Mouse (Mus musculus) megakaryocyte, embryonic 14.5 days (primary cell): ENCODE results near the gene Telo2. TPM values are rescaled to one million over a fixed set of nuclear protein-coding genes. Genes with fewer than 3 reads are reported as not detected.
"Not testable (repeated sequence)": the region's sequence is repeated elsewhere in the genome, so short reads cannot be mapped to it uniquely, and the experiment has no call there.

Experiments used
- H3K27me3 ChIP-seq: replicated peaks from 2 replicates; pipeline ENCODE3; 2012; ENCODE audit warnings: inconsistent platforms
- H3K36me3 ChIP-seq: replicated peaks from 2 replicates; pipeline ENCODE3; 2012; ENCODE audit warnings: low read length, inconsistent platforms, mixed read lengths
- H3K4me1 ChIP-seq: 2 replicates; pipeline ENCODE4 v1.6.1; 2012; ENCODE audit warnings: inconsistent platforms
- H3K4me3 ChIP-seq: replicated peaks from 2 replicates; pipeline ENCODE3; 2012; ENCODE audit warnings: moderate library complexity, mild to moderate bottlenecking, inconsistent platforms
- H3K9me3 ChIP-seq: 2 replicates; pipeline ENCODE4 v1.6.1; 2012; ENCODE audit warnings: inconsistent platforms
- FLI1 ChIP-seq: IDR thresholded peaks from 2 replicates; pipeline ENCODE4 v1.6.1; 2012; ENCODE audit warnings: low read length, inconsistent platforms, mixed read lengths
- GATA1 ChIP-seq: IDR thresholded peaks from 3 replicates; pipeline ENCODE4 v1.6.1; 2012; ENCODE audit warnings: mixed read lengths, low read length, inconsistent platforms, borderline replicate concordance
- polyA plus RNA-seq: library from polyadenylated mRNA; stranded (reverse); fragments of >175 nt; gene quantifications from 2 replicates; pipeline ENCODE4 v1.2.3, GENCODE M21; 2012; ENCODE audit warnings: low replicate concordance; ENCODE audit not compliant: insufficient read depth

The Telo2 gene
- polyA plus RNA-seq, 1 experiment, result 27.2 TPM

GRCm38 (mm10) chr17:25127079-25127478 lies 11.3 kb upstream of the Telo2 start:
- Histone ChIP-seq H3K4me3 (peak overlapping the region; percentile 84), H3K27me3 (peaks cover 22% of the 10 kb centered on the region)

GRCm38 (mm10) chr17:25125442-25126060 lies 9.8 kb upstream of the Telo2 start:
- not testable (repeated sequence) for H3K9me3 ChIP-seq, H3K36me3 ChIP-seq, H3K4me3 ChIP-seq
- Histone ChIP-seq H3K4me1 (peaks cover 22% of the 10 kb centered on the region), H3K27me3 (peaks cover 36% of the 10 kb centered on the region)

More at GRCm38 (mm10) chr17:25127079-25127478, 11.3 kb upstream of the Telo2 start:
- Histone ChIP-seq H3K36me3 (no peaks in the 10 kb centered on the region), H3K9me3 (no peaks in the 10 kb centered on the region), H3K4me1 (peaks cover 22% of the 10 kb centered on the region)
- TF ChIP-seq GATA1, result no peak

- Histone ChIP-seq H3K36me3 (no peaks in the 10 kb centered on the region), H3K27me3 (peaks cover 42% of the 10 kb centered on the region), H3K4me3 (no peak overlapping the region), H3K4me1 (peaks cover 26% of the 10 kb centered on the region), H3K9me3 (no peaks in the 10 kb centered on the region)
- no peak for TF ChIP-seq FLI1
- TF ChIP-seq GATA1, result no peak
Measured at GRCm38 (mm10) chr17:25123979-25124378, 8.2 kb upstream of the Telo2 start.

- no peaks in the 10 kb centered on the region for H3K36me3 ChIP-seq
Measured at GRCm38 (mm10) chr17:25120406-25120805, 4.6 kb upstream of the Telo2 start, which contains the start of gene Ptx4. Ptx4 (plus strand) TSS chr17:25120760.

GRCm38 (mm10) chr17:25117263-25117662 lies 1.5 kb upstream of the Telo2 start:
- Histone ChIP-seq H3K4me1 (peaks cover 56% of the 10 kb centered on the region), H3K4me3 (no peak overlapping the region), H3K36me3 (peaks cover 19% of the 10 kb centered on the region), H3K27me3 (peaks cover 24% of the 10 kb centered on the region), H3K9me3 (no peaks in the 10 kb centered on the region)
- TF ChIP-seq GATA1 (no peak), FLI1 (no peak)

More at GRCm38 (mm10) chr17:25120406-25120805, 4.6 kb upstream of the Telo2 start, which contains the start of gene Ptx4:
- Histone ChIP-seq H3K27me3 (peaks cover 42% of the 10 kb centered on the region), H3K4me1 (peaks cover 40% of the 10 kb centered on the region), H3K9me3 (no peaks in the 10 kb centered on the region), H3K4me3 (no peak within 1 kb of the TSS)
- no peak for TF ChIP-seq FLI1
- TF ChIP-seq GATA1, result no peak

GRCm38 (mm10) chr17:25114908-25115645 lies 690 bp downstream of the Telo2 start:
- Histone ChIP-seq H3K9me3 (no peaks in the 10 kb centered on the region), H3K4me1 (peaks cover 61% of the 10 kb centered on the region), H3K36me3 (peaks cover 41% of the 10 kb centered on the region), H3K27me3 (peaks cover 4% of the 10 kb centered on the region), H3K4me3 (peak overlapping the region; percentile 98)
- no peak for TF ChIP-seq FLI1
- no peak for TF ChIP-seq GATA1

GRCm38 (mm10) chr17:25112423-25112810 lies 3.4 kb downstream of the Telo2 start:
- Histone ChIP-seq H3K36me3 (peaks cover 66% of the 10 kb centered on the region), H3K4me3 (no peak overlapping the region), H3K9me3 (no peaks in the 10 kb centered on the region), H3K27me3 (no peaks in the 10 kb centered on the region), H3K4me1 (peaks cover 59% of the 10 kb centered on the region)
- TF ChIP-seq FLI1, result no peak
- no peak for TF ChIP-seq GATA1

GRCm38 (mm10) chr17:25111739-25112422 lies 3.9 kb downstream of the Telo2 start:
- TF ChIP-seq GATA1, result no peak
- TF ChIP-seq FLI1, result no peak
- Histone ChIP-seq H3K27me3 (no peaks in the 10 kb centered on the region), H3K36me3 (peaks cover 72% of the 10 kb centered on the region), H3K4me1 (peaks cover 54% of the 10 kb centered on the region), H3K4me3 (no peak overlapping the region), H3K9me3 (no peaks in the 10 kb centered on the region)

GRCm38 (mm10) chr17:25111220-25111619 lies 4.5 kb downstream of the Telo2 start:
- H3K36me3 ChIP-seq, result peaks cover 78% of the 10 kb centered on the region
- H3K9me3 ChIP-seq, result no peaks in the 10 kb centered on the region
- no peak overlapping the region for H3K4me3 ChIP-seq
- H3K27me3 ChIP-seq, result no peaks in the 10 kb centered on the region
- H3K4me1 ChIP-seq, result peaks cover 47% of the 10 kb centered on the region
- TF ChIP-seq GATA1 (no peak), FLI1 (no peak)

GRCm38 (mm10) chr17:25110590-25110989 lies 5.2 kb downstream of the Telo2 start:
- Histone ChIP-seq H3K4me3 (no peak overlapping the region), H3K27me3 (no peaks in the 10 kb centered on the region), H3K36me3 (peaks cover 85% of the 10 kb centered on the region), H3K4me1 (peaks cover 42% of the 10 kb centered on the region), H3K9me3 (no peaks in the 10 kb centered on the region)
- TF ChIP-seq FLI1, result no peak
- TF ChIP-seq GATA1, result no peak
